9 mouse cellular contexts compared by ENCODE assay signal in the genomic region with DNA sequence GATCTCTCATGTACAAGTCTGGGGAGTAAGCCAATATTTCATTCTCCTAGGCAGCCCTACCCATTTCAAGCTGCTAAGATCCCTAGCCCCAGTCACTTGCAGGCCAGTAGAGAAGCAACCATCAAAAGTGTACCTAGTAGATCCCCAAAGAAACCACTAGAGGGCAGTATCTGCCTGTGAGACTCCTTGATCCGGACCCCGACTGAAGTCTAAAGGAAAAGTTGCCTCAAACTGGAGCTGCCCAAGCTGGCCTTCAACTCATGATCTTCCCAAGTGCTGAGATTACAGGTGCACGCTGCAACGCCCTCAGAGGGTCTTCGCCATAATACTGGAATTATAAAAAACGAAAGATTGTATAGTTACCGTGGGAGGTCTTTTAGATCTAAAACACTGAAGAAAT. TPM values are rescaled to one million over a fixed set of nuclear protein-coding genes. Genes with fewer than 3 reads are reported as not detected.
DNase-seq lines count a peak whose midpoint lies in the region; ATAC-seq and TF ChIP-seq lines count a peak whose summit lies in the region.
"Had no signal": no experiment of that assay in that cellular context is flagged by ENCODE, and none has a peak within 500 bp of the region (broad histone marks: within the 10 kb centered on the region; RNA-seq: fewer than 3 reads in every experiment).

No protein-coding gene starts in this region.

- no peaks in the 10 kb centered on the region for H3K9me3 ChIP-seq in embryonic facial prominence, embryonic 11.5 days (replicated peaks; ENCODE audit: control insufficient read depth, low read length)

- H3K27ac ChIP-seq in gastrocnemius, adult 2 months, result no peak overlapping the region
- no peak overlapping the region for H3K27ac ChIP-seq in embryonic facial prominence, embryonic 11.5 days (replicated peaks; ENCODE audit: low read depth, low read length)
- H3K27ac ChIP-seq: macrophage had no signal

- H3K4me3 ChIP-seq in gastrocnemius, adult 2 months, result no peak overlapping the region
- H3K4me3 ChIP-seq in embryonic facial prominence, embryonic 11.5 days (ENCODE audit: low read depth, low read length), result no peak overlapping the region

- no peak overlapping the region for H3K9ac ChIP-seq in embryonic facial prominence, embryonic 11.5 days (replicated peaks; ENCODE audit: low read length)

- no peaks in the 10 kb centered on the region for H3K27me3 ChIP-seq in embryonic facial prominence, embryonic 11.5 days (ENCODE audit: control insufficient read depth, insufficient read depth, low read length)

- intact Hi-C loops in gastrocnemius, adult 2 months (cut with DNase I), result loop anchor here (1.0 kb wide), 1 partner anchor 42 kb away; no protein-coding TSS in a partner anchor

- TF ChIP-seq CTCF in gastrocnemius, adult 2 months (IDR thresholded peaks at IDR 0.05), result peak; percentile 99; the same call in 1 of the 2 replicates

- DNase-seq in gastrocnemius, adult 2 months, result no peak
- no peak for DNase-seq in gastrocnemius, postnatal 25 days
- peak; percentile 37 for DNase-seq in adrenal gland, adult 8-10 months
- peak; percentile 89 for DNase-seq in embryonic facial prominence, embryonic 11.5 days (ENCODE audit: low spot score)
- DNase-seq in layer of hippocampus, adult 9-11 months, result peak; percentile 59
- DNase-seq in lung, postnatal 25 days (ENCODE audit: low spot score), result peak; percentile 67
- peak; percentile 35 for DNase-seq in right cerebral cortex, postnatal 14 days

- no peaks in the 10 kb centered on the region for H3K4me1 ChIP-seq in embryonic facial prominence, embryonic 11.5 days (ENCODE audit: control insufficient read depth, insufficient read depth, low read length)

- WGBS in embryonic facial prominence, embryonic 11.5 days, result 12% methylated on average over 7 of the region's 7 CpGs

- H3K4me2 ChIP-seq in embryonic facial prominence, embryonic 11.5 days (ENCODE audit: low read depth, low read length), result no peak overlapping the region

- ATAC-seq in embryonic facial prominence, embryonic 11.5 days (replicated peaks; ENCODE audit: insufficient number of reproducible peaks, low FRiP score, low TSS enrichment, low read depth), result no peak
- ATAC-seq in hematopoietic stem cell, adult 5-6 weeks (replicated peaks in 1 of 2; ENCODE audit: insufficient read depth in 1 of 2, low FRiP score in 2 of 2, low TSS enrichment in 1 of 2, low read depth in 1 of 2, poor library complexity in 2 of 2, severe bottlenecking in 2 of 2), result peak; percentile 80 to 91

- H3K36me3 ChIP-seq in embryonic facial prominence, embryonic 11.5 days (replicated peaks; ENCODE audit: control insufficient read depth, insufficient read depth, low read depth, low read length), result no peaks in the 10 kb centered on the region

RNA-seq across cellular contexts. Expression of a gene that starts 7.3 kb away (rescaled TPM):
- total RNA-seq in gastrocnemius, adult 2 months (2021), result not detected
- not detected for total RNA-seq in gastrocnemius, postnatal 25 days (2021)
- 1 to 10 TPM in 2 of 4 experiments, not detected in 2; 1.9 to 2.2 TPM for total RNA-seq in adrenal gland, adult 8-10 months (2022)
- polyA plus RNA-seq in embryonic facial prominence, embryonic 11.5 days (2014; fragmentation: Nextera tagmentation; extraction: Ambion mirVana), result not detected in 2 replicates
- total RNA-seq in hematopoietic stem cell, adult 5-6 weeks (2017), result not detected in 2 replicates
- polyA plus RNA-seq: macrophage had no signal

RNA-seq across cellular contexts. Expression of a gene that starts 11.2 kb away (rescaled TPM):
- 1 to 10 TPM; 2.4 to 3.0 TPM for total RNA-seq in gastrocnemius, adult 2 months (2021)
- 1 to 10 TPM; 2.9 to 3.8 TPM for total RNA-seq in gastrocnemius, postnatal 25 days (2021)
- total RNA-seq in adrenal gland, adult 8-10 months (2022), result 10 to 100 TPM in 3 of 4 experiments, 1 to 10 TPM in 1; 9.0 to 20.8 (median 14.6) TPM
- polyA plus RNA-seq in embryonic facial prominence, embryonic 11.5 days (2014; fragmentation: Nextera tagmentation; extraction: Ambion mirVana), result 0.36 and 0.91 TPM in 2 replicates
- not detected in 2 replicates for total RNA-seq in hematopoietic stem cell, adult 5-6 weeks (2017)
- polyA plus RNA-seq: macrophage had no signal

RNA-seq across cellular contexts. Expression of a gene that starts 11.4 kb away (rescaled TPM):
- not detected for total RNA-seq in gastrocnemius, adult 2 months (2021)
- not detected for total RNA-seq in gastrocnemius, postnatal 25 days (2021)
- total RNA-seq in adrenal gland, adult 8-10 months (2022), result 1 to 10 TPM in 1 of 4 experiments, under 1 TPM in 1, not detected in 2; 0.86 to 1.5 TPM
- not detected in 2 replicates for polyA plus RNA-seq in embryonic facial prominence, embryonic 11.5 days (2014; fragmentation: Nextera tagmentation; extraction: Ambion mirVana)
- total RNA-seq in hematopoietic stem cell, adult 5-6 weeks (2017), result not detected in 2 replicates
- polyA plus RNA-seq: macrophage had no signal

RNA-seq across cellular contexts. Expression of a gene that starts 16.4 kb away (rescaled TPM):
- not detected for total RNA-seq in gastrocnemius, adult 2 months (2021)
- total RNA-seq in gastrocnemius, postnatal 25 days (2021), result not detected
- not detected for total RNA-seq in adrenal gland, adult 8-10 months (2022)
- polyA plus RNA-seq in embryonic facial prominence, embryonic 11.5 days (2014; fragmentation: Nextera tagmentation; extraction: Ambion mirVana), result not detected in 2 replicates
- total RNA-seq in hematopoietic stem cell, adult 5-6 weeks (2017), result not detected in 2 replicates
- polyA plus RNA-seq: macrophage had no signal

RNA-seq across cellular contexts. Expression of a gene that starts 35.5 kb away (rescaled TPM):
- not detected for total RNA-seq in gastrocnemius, adult 2 months (2021)
- not detected for total RNA-seq in gastrocnemius, postnatal 25 days (2021)
- total RNA-seq in adrenal gland, adult 8-10 months (2022), result not detected
- polyA plus RNA-seq in embryonic facial prominence, embryonic 11.5 days (2014; fragmentation: Nextera tagmentation; extraction: Ambion mirVana), result not detected in 2 replicates
- not detected in 2 replicates for total RNA-seq in hematopoietic stem cell, adult 5-6 weeks (2017)
- polyA plus RNA-seq: macrophage had no signal

Comparison
In these comparisons a context has a peak if more than half of its experiments do, and no peak if none do; other contexts are left out.
1. DNase-seq: peak in adrenal gland, adult 8-10 months (single experiment), embryonic facial prominence, embryonic 11.5 days (single experiment), layer of hippocampus, adult 9-11 months (single experiment), lung, postnatal 25 days (single experiment) and right cerebral cortex, postnatal 14 days (single experiment); none in gastrocnemius, adult 2 months (single experiment) and gastrocnemius, postnatal 25 days (single experiment).